Mouse (Mus musculus): ENCODE results near the gene Btbd35f6. TPM values are rescaled to one million over a fixed set of nuclear protein-coding genes. Genes with fewer than 3 reads are reported as not detected.

Btbd35f6 gene
- not detected in 2 replicates for polyA plus RNA-seq (2021; fragmentation: Nextera tagmentation)
- long read RNA-seq, experiment 1, result 0 reads
- long read RNA-seq, experiment 2, result 0 reads

DNA sequence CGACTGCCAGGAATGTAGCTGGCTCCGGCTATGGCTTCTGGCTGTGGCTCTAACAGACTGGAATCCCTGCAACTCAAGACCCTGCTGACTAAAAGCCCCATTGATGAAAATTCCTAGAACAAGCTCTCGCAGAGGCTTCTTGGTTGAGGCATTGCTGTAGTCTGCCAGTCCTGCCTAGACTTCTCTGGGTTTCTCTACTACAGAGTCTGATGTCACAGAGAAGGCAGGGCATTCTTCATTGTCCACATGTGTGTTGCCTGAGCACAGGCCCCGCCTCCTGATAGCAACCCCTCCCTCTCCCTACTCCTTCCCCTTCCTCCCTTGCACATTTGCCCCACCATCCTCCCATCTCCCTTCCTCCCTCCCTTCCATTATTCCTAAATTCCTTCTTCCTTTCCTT, at the start of gene Btbd35f6:
TSS of gene Btbd35f6 (minus strand) at position 101 of the 400 bp plus-strand sequence.

DNA sequence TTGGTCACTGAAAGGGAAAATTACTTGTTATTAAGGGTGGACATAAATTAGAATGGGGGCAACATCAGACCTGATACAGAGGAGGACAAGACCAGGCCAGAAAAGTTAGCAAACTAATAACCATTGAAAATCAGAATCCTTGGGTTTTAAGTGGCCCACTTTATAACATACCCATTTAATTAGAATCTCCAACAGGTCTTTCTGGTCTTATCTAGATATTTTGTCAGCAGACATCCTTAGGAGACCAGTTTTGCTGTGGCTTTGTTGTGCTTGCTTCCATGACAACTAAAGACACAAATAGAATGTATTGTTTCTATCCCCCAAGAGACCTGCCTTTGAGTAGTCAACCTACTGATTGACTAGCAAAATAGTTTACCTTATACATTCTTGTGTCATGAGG, 30.4 kb upstream of the Btbd35f6 start, which contains the start of gene Gm21870:
TSS of gene Gm21870 (minus strand) at position 101 of the 400 bp plus-strand sequence.

Other genes starting within 250 kb of the Btbd35f6 start
- gene Gm21870, start 30.3 kb upstream of the Btbd35f6 start, polyA plus RNA-seq (2021; fragmentation: Nextera tagmentation), result not detected in 2 replicates
- not detected in 2 replicates for gene Btbd35f9, start 205.0 kb upstream of the Btbd35f6 start, polyA plus RNA-seq (2021; fragmentation: Nextera tagmentation)